Mouse (Mus musculus): ENCODE measurements around the gene Gm14435. TPM values are rescaled to one million over a fixed set of nuclear protein-coding genes. Genes with fewer than 3 reads are reported as not detected.
"Not testable (repeated sequence)": the region's sequence is repeated elsewhere in the genome, so short reads cannot be mapped to it uniquely, and the experiment has no call there.

Gene Gm14435
- polyA plus RNA-seq (2014; fragmentation: Nextera tagmentation; extraction: Ambion mirVana), result 10.2 and 11.3 TPM in 2 replicates

DNA sequence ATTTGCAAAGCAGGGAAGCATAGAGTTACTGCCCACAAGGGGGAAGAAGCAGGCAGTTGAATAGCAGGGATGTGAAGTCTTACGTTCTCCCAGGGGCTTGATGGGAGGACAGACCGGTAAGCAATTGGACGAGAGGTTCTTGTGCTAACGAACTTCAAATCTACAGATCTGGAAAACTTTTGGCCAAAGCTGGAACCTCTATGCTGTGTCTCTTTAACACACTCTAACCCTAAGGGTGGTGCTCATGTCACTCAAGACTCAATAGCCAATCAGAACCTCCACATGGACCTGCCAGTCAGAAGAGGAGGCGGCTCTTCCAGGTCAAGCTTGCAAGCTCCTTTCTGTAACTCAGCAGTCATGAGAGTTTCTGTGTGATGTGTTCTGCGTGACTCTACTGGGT is at the start of gene Gm14435:
Gene Gm14435 (plus strand): TSS at position 301 of the 400 bp plus-strand sequence.
- not testable (repeated sequence) for H3K4me3 ChIP-seq (ENCODE audit: low read depth, low read length); H3K27me3 ChIP-seq (ENCODE audit: control insufficient read depth, insufficient read depth, low read length); H3K36me3 ChIP-seq (ENCODE audit: control insufficient read depth, insufficient read depth, low read length); ATAC-seq (ENCODE audit: low FRiP score); H3K9ac ChIP-seq (ENCODE audit: low read depth, low read length); DNase-seq (ENCODE audit: low spot score); H3K4me1 ChIP-seq (replicated peaks; ENCODE audit: control insufficient read depth, insufficient read depth, low read length); H3K27ac ChIP-seq (ENCODE audit: low read depth, low read length); H3K4me2 ChIP-seq (replicated peaks; ENCODE audit: low read depth, low read length); H3K9me3 ChIP-seq (ENCODE audit: control insufficient read depth, low read length)
- WGBS, result no CpG with 5 or more reads among the region's 6 CpGs

Other genes starting within 250 kb of the Gm14435 start
- 4.7 and 10.1 TPM in 2 replicates for gene 2210418O10Rik, start 197.0 kb upstream of the Gm14435 start, polyA plus RNA-seq (2014; fragmentation: Nextera tagmentation; extraction: Ambion mirVana)
- not detected in 2 replicates for gene Gm11009, start 104.1 kb upstream of the Gm14435 start, polyA plus RNA-seq (2014; fragmentation: Nextera tagmentation; extraction: Ambion mirVana)
- gene Gm14434, start 63.2 kb downstream of the Gm14435 start, polyA plus RNA-seq (2014; fragmentation: Nextera tagmentation; extraction: Ambion mirVana), result 1.9 and 8.7 TPM in 2 replicates
- not detected in 2 replicates for gene Zfp967, start 97.5 kb downstream of the Gm14435 start, polyA plus RNA-seq (2014; fragmentation: Nextera tagmentation; extraction: Ambion mirVana)
- gene Gm14308, start 212.8 kb downstream of the Gm14435 start, polyA plus RNA-seq (2014; fragmentation: Nextera tagmentation; extraction: Ambion mirVana), result 14.2 and 27.4 TPM in 2 replicates
- gene Zfp973, start 246.9 kb downstream of the Gm14435 start, polyA plus RNA-seq (2014; fragmentation: Nextera tagmentation; extraction: Ambion mirVana), result 8.9 and 10.6 TPM in 2 replicates

Data from hindbrain, embryonic 11.5 days (tissue).